Mouse (Mus musculus): Measurements from ENCODE around the gene Polr2f. TPM values are rescaled to one million over a fixed set of nuclear protein-coding genes. Genes with fewer than 3 reads are reported as not detected.

Gene Polr2f
- polyA plus RNA-seq, 1 experiment from 2014 or later = 295 TPM

Other genes with a start within 250 kb of the Polr2f start
- gene Gm49510, start 241.3 kb upstream of the Polr2f start, polyA plus RNA-seq (2015; fragmentation: Nextera tagmentation; extraction: Ambion mirVana) = not detected in 2 replicates
- gene Sh3bp1, start 241.2 kb upstream of the Polr2f start, polyA plus RNA-seq (2015; fragmentation: Nextera tagmentation; extraction: Ambion mirVana) = 3.8 and 4.5 TPM in 2 replicates
- 62.7 and 64.3 TPM in 2 replicates for gene Pdxp, start 227.1 kb upstream of the Polr2f start, polyA plus RNA-seq (2015; fragmentation: Nextera tagmentation; extraction: Ambion mirVana)
- 193 and 202 TPM in 2 replicates for gene Lgals1, start 214.3 kb upstream of the Polr2f start, polyA plus RNA-seq (2015; fragmentation: Nextera tagmentation; extraction: Ambion mirVana)
- 57.4 and 62.3 TPM in 2 replicates for gene Nol12, start 206.1 kb upstream of the Polr2f start, polyA plus RNA-seq (2015; fragmentation: Nextera tagmentation; extraction: Ambion mirVana)
- 31.6 and 36.6 TPM in 2 replicates for gene Triobp, start 193.3 kb upstream of the Polr2f start, polyA plus RNA-seq (2015; fragmentation: Nextera tagmentation; extraction: Ambion mirVana)
- gene H1f0, start 112.6 kb upstream of the Polr2f start, polyA plus RNA-seq (2015; fragmentation: Nextera tagmentation; extraction: Ambion mirVana) = 259 and 266 TPM in 2 replicates
- gene Galr3, start 99.1 kb upstream of the Polr2f start, polyA plus RNA-seq (2015; fragmentation: Nextera tagmentation; extraction: Ambion mirVana) = 0.17 TPM in 1 of 2 replicates, not detected in the other
- gene Ankrd54, start 78.1 kb upstream of the Polr2f start, polyA plus RNA-seq (2015; fragmentation: Nextera tagmentation; extraction: Ambion mirVana) = 50.4 and 51.5 TPM in 2 replicates
- gene Eif3l, start 65.8 kb upstream of the Polr2f start, polyA plus RNA-seq (2015; fragmentation: Nextera tagmentation; extraction: Ambion mirVana) = 179 and 185 TPM in 2 replicates
- 8.7 and 10.3 TPM in 2 replicates for gene Micall1, start 32.1 kb upstream of the Polr2f start, polyA plus RNA-seq (2015; fragmentation: Nextera tagmentation; extraction: Ambion mirVana)
- 15.3 and 22.1 TPM in 2 replicates for gene 1700088E04Rik, start 244 bp downstream of the Polr2f start, polyA plus RNA-seq (2015; fragmentation: Nextera tagmentation; extraction: Ambion mirVana)
- 6.6 and 8.1 TPM in 2 replicates for gene Sox10, start 24.2 kb downstream of the Polr2f start, polyA plus RNA-seq (2015; fragmentation: Nextera tagmentation; extraction: Ambion mirVana)
- gene Pick1, start 88.2 kb downstream of the Polr2f start, polyA plus RNA-seq (2015; fragmentation: Nextera tagmentation; extraction: Ambion mirVana) = 83.8 and 90.6 TPM in 2 replicates
- 1.6 and 2.0 TPM in 2 replicates for gene Gm49486, start 88.4 kb downstream of the Polr2f start, polyA plus RNA-seq (2015; fragmentation: Nextera tagmentation; extraction: Ambion mirVana)
- gene Slc16a8, start 113.8 kb downstream of the Polr2f start, polyA plus RNA-seq (2015; fragmentation: Nextera tagmentation; extraction: Ambion mirVana) = 0.54 and 0.86 TPM in 2 replicates
- 1.7 and 2.8 TPM in 2 replicates for gene Baiap2l2, start 144.5 kb downstream of the Polr2f start, polyA plus RNA-seq (2015; fragmentation: Nextera tagmentation; extraction: Ambion mirVana)
- 34.5 and 35.5 TPM in 2 replicates for gene Pla2g6, start 187.4 kb downstream of the Polr2f start, polyA plus RNA-seq (2015; fragmentation: Nextera tagmentation; extraction: Ambion mirVana)
- 0.83 and 0.84 TPM in 2 replicates for gene Maff, start 205.6 kb downstream of the Polr2f start, polyA plus RNA-seq (2015; fragmentation: Nextera tagmentation; extraction: Ambion mirVana)

All from hindbrain, embryonic 13.5 days (tissue).